Mouse (Mus musculus) mature B cell (primary cell): ENCODE measurements around the gene Glycam1.

Experiments used
- in situ Hi-C: fragments of 300-500 bp; cut with MboI; formaldehyde crosslinking; loops from 2 replicates; pipeline ENCODE4 v1.14.3; 2019

Glycam1 gene

DNA sequence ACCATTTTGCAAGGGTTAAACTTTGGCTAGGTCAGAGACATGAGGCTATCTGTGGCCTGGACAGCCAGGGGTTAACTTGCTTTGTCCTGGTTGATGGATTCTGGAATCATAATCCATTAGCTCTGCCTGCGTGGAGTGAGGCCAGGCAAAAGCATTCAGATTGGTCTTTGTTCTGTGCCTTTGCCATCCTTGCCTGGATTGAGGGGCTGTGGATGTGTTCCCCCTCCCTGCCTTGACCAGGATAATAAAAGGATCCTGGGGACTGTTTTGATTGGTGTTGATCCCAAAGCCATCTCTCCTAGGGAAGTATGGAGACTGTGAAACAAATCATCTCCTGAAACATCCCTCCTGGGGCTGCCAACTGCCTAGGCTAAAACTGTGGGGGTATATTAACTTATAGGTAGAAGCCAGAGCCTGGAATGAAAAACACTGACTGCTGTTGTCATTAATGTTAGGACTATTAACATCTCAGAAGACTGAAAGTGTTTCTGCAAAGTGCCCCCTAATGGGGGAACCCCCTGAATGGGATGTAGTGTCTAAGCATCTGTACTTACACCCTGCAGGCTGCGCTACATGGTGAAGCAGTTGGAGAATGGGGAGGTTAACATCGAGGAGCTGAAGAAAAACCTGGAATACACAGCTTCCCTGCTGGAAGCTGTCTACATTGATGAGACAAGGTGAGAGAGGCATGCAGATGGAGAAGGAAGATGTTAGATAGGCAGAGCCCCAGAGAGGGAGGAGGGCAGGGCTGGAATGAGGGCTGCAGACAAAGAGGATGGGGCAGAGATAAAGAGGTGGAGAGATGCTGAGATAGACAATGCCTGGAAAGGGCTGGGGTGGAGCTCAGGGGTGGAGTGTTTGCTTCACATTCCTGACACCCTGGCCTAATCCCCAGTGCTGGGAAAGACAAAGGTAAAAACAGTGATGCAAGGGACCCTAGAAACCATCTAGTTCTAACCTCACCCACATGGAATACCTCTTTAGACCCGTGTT, 45.2 kb downstream of the Glycam1 start:
- in situ Hi-C loops, result no loop called here

DNA sequence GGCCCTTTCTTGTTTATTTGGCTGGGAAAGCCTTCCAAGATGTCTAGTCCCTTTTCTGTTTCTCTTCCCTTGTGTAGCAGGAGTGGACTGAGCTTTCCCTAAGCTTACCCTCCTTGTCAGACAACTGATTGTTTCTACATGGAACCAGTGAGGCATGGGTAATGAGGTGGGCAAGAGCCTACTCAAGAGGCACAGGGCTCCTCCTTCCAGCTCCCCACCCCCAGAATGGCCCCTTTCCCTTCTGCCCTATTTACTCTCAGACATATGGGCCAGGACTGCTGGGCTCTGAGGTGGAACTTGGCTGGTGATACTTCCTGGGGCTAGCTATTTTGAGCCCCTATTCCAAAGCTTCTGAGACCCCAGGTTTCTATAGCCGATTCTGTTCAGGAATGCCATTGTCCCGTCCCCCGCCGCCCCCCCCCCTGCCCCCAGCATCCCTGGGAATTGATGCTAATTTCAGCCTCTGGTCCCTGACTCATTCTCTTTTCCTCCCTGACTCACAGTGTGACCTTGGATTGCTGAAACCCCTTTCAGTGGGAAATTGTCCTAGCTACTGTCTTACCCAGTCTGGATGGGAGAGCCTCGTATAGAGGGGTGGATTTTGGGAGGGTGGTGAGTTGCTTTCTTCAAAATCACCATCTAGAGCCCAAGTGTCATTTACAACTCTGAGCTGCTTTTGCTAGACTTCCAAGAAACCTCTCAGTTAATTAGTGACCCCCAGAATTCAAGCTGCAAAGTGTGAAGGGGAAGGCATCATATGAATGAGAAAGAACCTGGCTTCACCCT, 46.1 kb downstream of the Glycam1 start:
- in situ Hi-C loops, result no loop called here

DNA sequence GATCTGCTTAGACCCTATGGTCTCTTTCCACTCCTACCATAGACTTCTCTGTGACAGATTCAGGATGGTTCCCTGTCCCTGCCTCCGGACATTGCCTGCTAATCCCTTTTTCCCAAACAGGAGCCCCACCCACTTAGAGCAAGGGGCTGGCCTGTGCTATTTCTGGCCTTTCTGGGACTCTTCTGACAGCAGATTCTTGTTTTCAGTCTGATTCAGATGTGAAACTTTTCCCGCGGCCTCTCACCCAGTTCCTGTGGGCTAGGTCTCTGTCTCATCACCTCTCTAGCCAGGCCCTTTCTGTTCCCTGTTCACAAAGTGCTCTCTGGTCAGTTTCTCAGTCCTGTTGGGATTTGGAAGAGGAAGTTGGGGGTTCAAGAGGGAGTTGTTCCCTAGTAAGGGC, 50.0 kb downstream of the Glycam1 start:
- in situ Hi-C loops, result no loop called here

DNA sequence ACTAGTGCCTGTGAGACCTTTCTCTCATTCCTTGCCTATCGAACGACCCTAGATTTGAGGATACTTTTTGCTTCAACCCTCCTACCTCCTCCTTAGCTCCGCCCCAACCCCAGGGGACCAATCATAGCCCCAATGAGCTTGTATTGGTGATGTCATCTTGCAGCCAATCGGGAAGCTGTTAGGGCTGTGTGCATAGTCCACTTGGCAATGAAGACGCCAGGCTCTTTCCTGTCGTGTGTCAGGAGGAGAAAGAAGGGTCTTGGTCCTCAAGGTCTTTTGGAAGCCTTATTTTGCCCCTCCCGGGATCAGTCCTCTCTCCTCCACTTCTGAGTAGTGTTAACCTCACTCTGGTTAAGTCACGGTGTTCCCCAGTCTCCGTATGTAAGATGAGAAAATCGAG, 50.8 kb downstream of the Glycam1 start:
- in situ Hi-C loops, result no loop called here

DNA sequence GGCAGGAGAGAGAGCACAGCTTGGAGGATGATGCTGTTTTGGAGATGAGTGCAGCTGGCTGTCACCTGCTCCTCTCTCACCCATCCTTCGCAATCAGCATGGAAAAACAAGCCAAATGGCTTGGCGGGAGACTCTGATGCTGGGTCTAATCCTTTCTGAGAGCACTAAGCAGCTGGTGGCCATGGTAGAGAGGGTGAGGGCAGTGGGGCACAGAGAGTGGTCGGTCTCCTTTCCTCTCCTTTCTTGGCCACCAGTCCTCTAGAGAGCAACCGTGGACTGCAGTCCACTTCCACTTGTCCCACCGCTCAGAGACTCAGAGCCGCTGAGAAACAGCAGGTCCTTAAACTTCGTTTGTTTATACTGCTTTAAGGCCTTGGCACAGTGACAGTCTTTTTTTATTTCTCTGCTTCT, 51.3 kb downstream of the Glycam1 start:
- in situ Hi-C loops, result no loop called here
